Mouse (Mus musculus) embryonic fibroblast, embryonic 13.5 days (primary cell): Measurements from ENCODE around the gene Klhl36.

ENCODE experiments used
- CTCF ChIP-seq: IDR thresholded peaks from 2 replicates; pipeline ENCODE4 v1.5.1; 2011; ENCODE audit warnings: mild to moderate bottlenecking, control low read depth, low read length, moderate library complexity, borderline replicate concordance; ENCODE audit not compliant: insufficient read depth
- POLR2A ChIP-seq: IDR thresholded peaks from 2 replicates; pipeline ENCODE4 v1.6.1; 2011; ENCODE audit warnings: low read depth, mild to moderate bottlenecking, control low read depth, low read length, moderate library complexity

DNA sequence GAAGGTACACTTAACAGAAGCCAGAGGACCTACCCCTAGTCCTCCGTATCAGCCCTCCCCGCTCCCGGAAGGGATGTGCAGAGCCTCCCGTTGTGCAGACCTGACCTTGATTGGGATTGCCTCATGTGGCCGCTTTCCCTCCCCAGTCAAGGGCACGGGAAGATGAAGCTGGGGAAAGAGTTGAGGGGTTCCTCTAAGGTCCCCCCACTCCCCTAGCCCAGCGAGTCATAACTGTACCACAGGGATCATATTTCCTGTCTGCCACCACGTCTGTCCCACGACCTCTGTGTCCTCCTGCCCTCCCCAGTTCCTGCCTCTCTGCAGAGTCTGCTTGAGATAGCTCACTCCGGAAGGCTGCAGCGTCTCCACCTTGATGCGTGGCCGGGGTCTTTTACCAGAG, 35.9 kb downstream of the Klhl36 start:
- TF ChIP-seq CTCF: no peak
- TF ChIP-seq POLR2A: no peak
